Mouse (Mus musculus) ES-E14 (cell line): ENCODE measurements around the gene Wnt3. TPM values are rescaled to one million over a fixed set of nuclear protein-coding genes. Genes with fewer than 3 reads are reported as not detected.

Experiments used
- DNase-seq: peaks from one replicate; pipeline ENCODE4 v3.0.0-alpha.2; 2013; ENCODE audit warnings: low read depth, low spot score
- H3K27ac ChIP-seq: 2 replicates; pipeline ENCODE4 v1.5.1; 2012; ENCODE audit warnings: low read depth, mild to moderate bottlenecking, low read length, moderate library complexity, mixed read lengths; ENCODE audit not compliant: poor library complexity, insufficient read depth, severe bottlenecking
- H3K36me3 ChIP-seq: 2 replicates; pipeline ENCODE4 v1.6.1; 2012; ENCODE audit warnings: mild to moderate bottlenecking, low read length, moderate library complexity, mixed read lengths; ENCODE audit not compliant: control insufficient read depth, poor library complexity, insufficient read depth, severe bottlenecking
- H3K4me1 ChIP-seq, 2 experiments: fragments of 150-350 bp in 1 of 2; sonication (generic) in 1 of 2; 2 replicates each; pipeline ENCODE4 v1.6.1; 2012; ENCODE audit warnings: low read length in 2 of 2, mild to moderate bottlenecking in 1 of 2, mixed read lengths in 1 of 2; ENCODE audit not compliant: control insufficient read depth in 2 of 2, insufficient read depth in 2 of 2, poor library complexity in 1 of 2
- H3K4me3 ChIP-seq, 2 experiments: fragments of 150-350 bp in 1 of 2; sonication (generic) in 1 of 2; 2 replicates each; pipeline ENCODE4 v1.5.1; 2012; ENCODE audit warnings: low read length in 2 of 2, low read depth in 1 of 2, mild to moderate bottlenecking in 1 of 2, mixed read lengths in 1 of 2; ENCODE audit not compliant: insufficient read depth in 1 of 2, poor library complexity in 1 of 2, severe bottlenecking in 1 of 2
- H3K9ac ChIP-seq: 2 replicates; pipeline ENCODE4 v1.6.1; 2012; ENCODE audit warnings: low read depth, mild to moderate bottlenecking, low read length, mixed read lengths; ENCODE audit not compliant: poor library complexity, insufficient read depth, severe bottlenecking
- H3K9me3 ChIP-seq: fragments of 150-350 bp; sonication (generic); 2 replicates; pipeline ENCODE4 v1.6.1; 2012; ENCODE audit warnings: low read depth, mild to moderate bottlenecking, low read length; ENCODE audit not compliant: control insufficient read depth, insufficient read depth
- CHD2 ChIP-seq: IDR thresholded peaks from 2 replicates; pipeline ENCODE4 v1.6.1; 2014; ENCODE audit warnings: mild to moderate bottlenecking, low read depth, low read length, inconsistent platforms
- HCFC1 ChIP-seq: IDR thresholded peaks from 2 replicates; pipeline ENCODE4 v1.6.1; 2012; ENCODE audit warnings: low read length, inconsistent platforms, borderline replicate concordance; ENCODE audit not compliant: insufficient read depth
- MAFK ChIP-seq: IDR thresholded peaks from 2 replicates; pipeline ENCODE4 v1.6.1; 2014; ENCODE audit warnings: mild to moderate bottlenecking, low read depth, low read length, inconsistent platforms; ENCODE audit not compliant: insufficient read depth
- ZC3H11A ChIP-seq: IDR thresholded peaks from 2 replicates; pipeline ENCODE4 v1.6.1; 2012; ENCODE audit warnings: low read depth, mild to moderate bottlenecking, inconsistent platforms, low read length, borderline replicate concordance
- ZNF384 ChIP-seq: IDR thresholded peaks from 2 replicates; pipeline ENCODE4 v1.6.1; 2012; ENCODE audit warnings: low read depth, low read length, inconsistent platforms
- in situ Hi-C, 2 experiments: fragments of 600-800 bp; cut with MboI; formaldehyde crosslinking; loops; one replicate each; pipeline ENCODE4 v1.15.1; 2025; ENCODE audit warnings: low sequenced_read_pairs in 2 of 2, inconsistent platforms in 1 of 2; ENCODE audit not compliant: unreplicated experiment in 2 of 2
- total RNA-seq: library from RNA; depleted of rRNA; stranded (reverse); fragments of 300-350 nt; gene quantifications from 2 replicates; pipeline ENCODE4 v1.2.3, GENCODE M21; 2012

The Wnt3 gene
- total RNA-seq, 1 experiment, result 7.5 TPM

- TF ChIP-seq ZC3H11A (no peak), MAFK (no peak), HCFC1 (no peak), ZNF384 (no peak), CHD2 (no peak)
- Histone ChIP-seq H3K36me3 (0 out of 2 replicates have a peak, but pooled peaks cover 2% of the 10 kb centered on the region), H3K4me3 (no peak overlapping the region), H3K4me1 (peaks cover 3 to 9% of the 10 kb centered on the region in 2 experiments; a peak in 3 of 4 replicates), H3K9ac (peak overlapping the region; percentile 5; the same call in 1 of the 2 replicates), H3K27ac (no peak overlapping the region; the same call in 1 of the 2 replicates), H3K9me3 (no peaks in the 10 kb centered on the region)
- peak; percentile 78 for DNase-seq
- in situ Hi-C loops, result no loop called here
Observed at GRCm38 (mm10) chr11:103840834-103841233, 66.9 kb downstream of the Wnt3 start.

GRCm38 (mm10) chr11:103848287-103848686 lies 74.3 kb downstream of the Wnt3 start:
- Histone ChIP-seq H3K4me1 (no peaks in the 10 kb centered on the region), H3K4me3 (no peak overlapping the region), H3K9ac (no peak overlapping the region), H3K9me3 (no peaks in the 10 kb centered on the region), H3K27ac (no peak overlapping the region), H3K36me3 (peaks cover 7% of the 10 kb centered on the region)
- in situ Hi-C loops, result no loop called here
- no peak for TF ChIP-seq ZC3H11A
- TF ChIP-seq ZNF384, result no peak
- TF ChIP-seq CHD2, result no peak
- no peak for TF ChIP-seq MAFK
- TF ChIP-seq HCFC1, result no peak
- DNase-seq, result no peak

- no peak overlapping the region for H3K9ac ChIP-seq
- H3K4me1 ChIP-seq, result no peaks in the 10 kb centered on the region
- H3K9me3 ChIP-seq, result no peaks in the 10 kb centered on the region
- in situ Hi-C loops, result no loop called here
- no peak overlapping the region for H3K4me3 ChIP-seq
- H3K27ac ChIP-seq, result no peak overlapping the region
- H3K36me3 ChIP-seq, result peaks cover 7% of the 10 kb centered on the region
- TF ChIP-seq HCFC1, result no peak
- no peak for TF ChIP-seq ZC3H11A
- no peak for TF ChIP-seq CHD2
- TF ChIP-seq ZNF384, result no peak
- TF ChIP-seq MAFK, result no peak
- DNase-seq, result no peak
Observed at GRCm38 (mm10) chr11:103852590-103853283, 78.8 kb downstream of the Wnt3 start.

DNA sequence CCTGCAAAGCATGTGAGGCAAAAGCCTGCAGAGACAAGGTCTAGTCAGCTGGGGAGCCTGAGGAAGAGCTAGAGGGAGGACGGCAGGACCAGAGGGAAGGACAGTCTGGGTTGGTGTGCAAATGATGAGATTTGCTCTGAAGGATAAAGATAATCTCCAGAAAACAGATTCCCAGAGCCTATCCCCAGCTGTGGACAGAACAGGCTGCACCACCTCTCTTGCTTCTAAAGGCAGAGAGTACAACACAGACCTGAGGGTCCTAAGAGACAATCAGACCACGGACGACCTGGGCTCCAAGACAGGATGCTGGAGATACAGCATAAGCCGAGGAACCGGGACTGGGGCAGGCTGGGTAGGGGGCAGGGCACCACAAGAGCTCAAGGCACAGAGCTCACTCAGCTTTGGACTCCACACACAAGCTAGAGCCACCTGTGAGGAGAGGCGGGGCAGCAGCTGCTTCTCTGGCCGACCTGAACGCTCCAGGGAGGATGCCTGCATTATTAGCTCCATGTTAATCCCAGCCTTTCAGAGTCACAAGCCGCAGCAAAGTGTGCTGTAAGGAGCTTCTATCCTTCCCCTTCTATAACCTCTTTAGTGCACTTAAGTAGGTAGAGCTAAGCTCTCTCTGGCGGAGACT lies 79.5 kb downstream of the Wnt3 start:
- Histone ChIP-seq H3K9ac (no peak overlapping the region), H3K4me3 (no peak overlapping the region), H3K9me3 (no peaks in the 10 kb centered on the region), H3K36me3 (peaks cover 8% of the 10 kb centered on the region), H3K27ac (no peak overlapping the region), H3K4me1 (no peaks in the 10 kb centered on the region)
- TF ChIP-seq ZC3H11A, result no peak
- in situ Hi-C loops, result no loop called here
- no peak for DNase-seq

DNA sequence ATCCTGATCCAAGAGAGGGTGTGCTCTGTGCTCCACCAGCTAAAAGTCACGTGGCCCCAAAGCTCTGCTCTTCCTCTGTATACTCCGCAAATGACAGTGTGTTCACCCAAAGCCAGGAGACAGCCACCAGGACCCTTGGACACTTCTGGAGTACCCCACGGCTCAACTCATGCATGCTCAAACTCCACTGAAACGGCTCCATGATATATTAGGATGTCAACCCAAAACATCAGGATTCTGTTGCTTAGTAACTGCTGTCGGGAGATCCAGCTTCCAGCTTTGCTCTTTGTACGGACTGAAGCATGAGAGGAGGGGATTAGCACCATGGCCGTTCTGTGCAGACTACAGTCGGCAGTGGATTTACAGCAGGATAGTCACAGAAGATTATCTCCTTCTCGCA lies 80.3 kb downstream of the Wnt3 start:
- no peak overlapping the region for H3K9ac ChIP-seq
- no peak for DNase-seq
- in situ Hi-C loops, result no loop called here
- H3K4me1 ChIP-seq, result no peaks in the 10 kb centered on the region
- no peak overlapping the region for H3K4me3 ChIP-seq
- H3K36me3 ChIP-seq, result peaks cover 8% of the 10 kb centered on the region
- no peak overlapping the region for H3K27ac ChIP-seq
- no peak for TF ChIP-seq ZC3H11A
- no peaks in the 10 kb centered on the region for H3K9me3 ChIP-seq
